Mouse (Mus musculus) neural tube, embryonic 11.5 days (tissue): ENCODE measurements around the gene Lmna. TPM values are rescaled to one million over a fixed set of nuclear protein-coding genes. Genes with fewer than 3 reads are reported as not detected.

ENCODE experiments used
- ATAC-seq: fragments of 200-750 bp; cut with Nextera tagmentation; 2 replicates; pipeline ENCODE4 v1.8.0; 2017; ENCODE audit warnings: moderate number of reproducible peaks, mild to moderate bottlenecking, moderate TSS enrichment, moderate library complexity; ENCODE audit not compliant: insufficient read depth, low FRiP score, low TSS enrichment
- DNase-seq: peaks from one replicate; pipeline ENCODE4 v3.0.0-alpha.2; 2015; ENCODE audit warnings: low spot score
- H3K27ac ChIP-seq: fragments of 300-500 bp; sonication (generic); 2 replicates; pipeline ENCODE4 v1.5.1; 2014; ENCODE audit warnings: low read depth, mild to moderate bottlenecking, low read length
- H3K27me3 ChIP-seq: fragments of 300-500 bp; sonication (generic); 2 replicates; pipeline ENCODE4 v1.6.1; 2014; ENCODE audit warnings: mild to moderate bottlenecking, low read length, mixed read lengths; ENCODE audit not compliant: control insufficient read depth, insufficient read depth
- H3K36me3 ChIP-seq: fragments of 300-500 bp; sonication (generic); 2 replicates; pipeline ENCODE4 v1.6.1; 2014; ENCODE audit warnings: mild to moderate bottlenecking, low read length, moderate library complexity, mixed read lengths; ENCODE audit not compliant: control insufficient read depth, insufficient read depth
- H3K4me1 ChIP-seq: fragments of 300-500 bp; sonication (generic); 2 replicates; pipeline ENCODE4 v1.6.1; 2014; ENCODE audit warnings: low read length, mixed read lengths; ENCODE audit not compliant: control insufficient read depth, insufficient read depth
- H3K4me2 ChIP-seq: fragments of 300-500 bp; sonication (generic); 2 replicates; pipeline ENCODE4 v1.6.1; 2014; ENCODE audit warnings: low read depth, mild to moderate bottlenecking, moderate library complexity
- H3K4me3 ChIP-seq: fragments of 300-500 bp; sonication (generic); 2 replicates; pipeline ENCODE4 v1.5.1; 2014; ENCODE audit warnings: low read depth, low read length
- H3K9ac ChIP-seq: fragments of 300-500 bp; sonication (generic); 2 replicates; pipeline ENCODE4 v1.6.1; 2014; ENCODE audit warnings: mild to moderate bottlenecking, low read length
- H3K9me3 ChIP-seq: fragments of 300-500 bp; sonication (generic); 2 replicates; pipeline ENCODE4 v1.6.1; 2016; ENCODE audit warnings: low read length; ENCODE audit not compliant: control insufficient read depth
- WGBS: fragments of 180-500 bp; shearing (Covaris S2); extraction: QIAGEN DNeasy Blood & Tissue Kit; methylation state at CpG from one replicate; pipeline ENCODE4 v1.1.7; 2014; 5-methylcytosine and 5-hydroxymethylcytosine counted together
- polyA plus RNA-seq: library from polyadenylated mRNA; unstranded; fragments of >200 nt; fragmentation: Nextera tagmentation; extraction: Ambion mirVana; gene quantifications from 2 replicates; pipeline ENCODE4 v1.2.1, GENCODE M21; 2014

The Lmna gene
- 16.1 and 17.4 TPM in 2 replicates for polyA plus RNA-seq

DNA sequence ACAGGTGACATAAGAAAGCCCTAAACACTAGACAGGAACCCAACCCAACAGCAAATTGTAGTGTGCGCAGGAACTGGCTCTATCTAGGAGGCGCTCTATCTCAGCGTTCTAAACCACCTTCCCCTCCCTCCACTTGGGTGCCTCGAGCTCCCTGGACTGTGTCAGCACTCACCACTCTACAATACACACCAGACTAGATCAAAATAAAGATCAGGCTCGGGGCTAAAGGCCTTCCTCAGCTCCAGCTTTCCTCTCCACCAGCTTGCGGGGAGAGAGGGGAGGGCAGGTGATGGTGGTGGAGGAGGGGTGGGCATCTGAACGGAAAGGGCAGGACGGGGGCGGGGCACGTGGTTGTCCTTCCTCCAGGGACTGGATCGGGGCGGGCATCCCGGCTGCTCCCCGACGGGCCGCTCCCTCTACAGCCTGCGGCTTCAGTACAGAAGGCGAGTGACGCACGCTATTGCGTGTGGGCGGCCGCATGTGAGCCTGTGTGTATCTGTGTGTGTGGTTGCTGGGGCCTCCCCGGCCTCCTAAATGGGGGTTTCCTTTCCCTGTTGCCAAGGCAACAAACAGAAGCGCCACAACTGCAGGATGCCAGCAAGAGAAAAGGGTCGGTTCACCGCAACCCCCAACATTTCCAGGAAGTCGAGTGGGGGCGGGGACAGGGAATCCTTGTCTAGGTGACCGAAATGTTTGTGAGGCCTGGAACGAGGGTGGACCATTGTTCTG, at the start of gene Lmna:
Lmna (minus strand) TSS at position 265 of the 729 bp plus-strand sequence.
- Histone ChIP-seq H3K27me3 (no peaks in the 10 kb centered on the region), H3K36me3 (no peaks in the 10 kb centered on the region), H3K4me1 (peaks cover 7% of the 10 kb centered on the region), H3K9me3 (no peaks in the 10 kb centered on the region), H3K4me2 (peak within 1 kb of the TSS; percentile 36), H3K27ac (peak within 1 kb of the TSS; percentile 64), H3K4me3 (peak within 1 kb of the TSS; percentile 18), H3K9ac (peak within 1 kb of the TSS; percentile 56)
- peak; percentile 97 for ATAC-seq
- WGBS, result 3% methylated on average over 31 of the region's 31 CpGs
- DNase-seq, result peak; percentile 92

- H3K4me1 ChIP-seq, result peaks cover 11% of the 10 kb centered on the region
- H3K27ac ChIP-seq, result no peak overlapping the region
- H3K4me3 ChIP-seq, result no peak overlapping the region
- no peak overlapping the region for H3K4me2 ChIP-seq
- DNase-seq (no peak), ATAC-seq (no peak)
- 92% methylated on average over 8 of the region's 8 CpGs for WGBS
- H3K36me3 ChIP-seq, result peaks cover 15% of the 10 kb centered on the region
- no peaks in the 10 kb centered on the region for H3K27me3 ChIP-seq
- H3K9me3 ChIP-seq, result no peaks in the 10 kb centered on the region
- no peak overlapping the region for H3K9ac ChIP-seq
These were observed 46.9 kb upstream of the Lmna start for GRCm38 (mm10) chr3:88556616-88557015.

- DNase-seq (no peak), ATAC-seq (no peak)
- H3K4me1 ChIP-seq, result peaks cover 11% of the 10 kb centered on the region
- H3K27ac ChIP-seq, result no peak overlapping the region
- H3K9me3 ChIP-seq, result no peaks in the 10 kb centered on the region
- H3K4me3 ChIP-seq, result no peak overlapping the region
- WGBS, result 94% methylated on average over 6 of the region's 6 CpGs
- no peaks in the 10 kb centered on the region for H3K27me3 ChIP-seq
- H3K36me3 ChIP-seq, result peaks cover 14% of the 10 kb centered on the region
- H3K9ac ChIP-seq, result no peak overlapping the region
- no peak overlapping the region for H3K4me2 ChIP-seq
These were observed 46.0 kb upstream of the Lmna start for GRCm38 (mm10) chr3:88555731-88556130.

DNA sequence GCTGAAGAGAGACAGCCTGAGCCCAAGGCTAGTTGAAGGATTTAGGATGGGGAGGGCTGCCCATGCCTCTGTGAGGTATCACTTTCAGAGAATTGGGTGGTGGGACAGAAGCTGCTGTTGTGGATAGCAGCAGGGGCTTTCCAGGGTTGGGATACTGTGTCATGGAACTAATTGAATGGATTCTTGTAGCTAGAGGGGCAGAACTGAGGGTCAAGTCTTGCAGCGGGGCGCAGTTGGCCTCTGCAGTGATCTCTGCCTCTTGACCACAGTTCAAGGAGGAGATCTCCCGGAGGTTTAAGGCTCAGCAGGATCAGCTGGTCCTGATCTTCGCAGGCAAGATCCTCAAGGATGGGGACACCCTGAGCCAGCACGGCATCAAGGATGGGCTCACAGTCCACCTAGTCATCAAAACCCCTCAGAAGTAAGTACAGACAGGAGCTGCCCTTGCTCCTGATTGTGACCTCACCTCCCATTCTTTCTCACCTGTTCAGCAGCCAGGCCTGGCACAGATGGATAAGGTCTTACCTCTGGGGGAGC, 45.4 kb upstream of the Lmna start:
- no peaks in the 10 kb centered on the region for H3K9me3 ChIP-seq

DNA sequence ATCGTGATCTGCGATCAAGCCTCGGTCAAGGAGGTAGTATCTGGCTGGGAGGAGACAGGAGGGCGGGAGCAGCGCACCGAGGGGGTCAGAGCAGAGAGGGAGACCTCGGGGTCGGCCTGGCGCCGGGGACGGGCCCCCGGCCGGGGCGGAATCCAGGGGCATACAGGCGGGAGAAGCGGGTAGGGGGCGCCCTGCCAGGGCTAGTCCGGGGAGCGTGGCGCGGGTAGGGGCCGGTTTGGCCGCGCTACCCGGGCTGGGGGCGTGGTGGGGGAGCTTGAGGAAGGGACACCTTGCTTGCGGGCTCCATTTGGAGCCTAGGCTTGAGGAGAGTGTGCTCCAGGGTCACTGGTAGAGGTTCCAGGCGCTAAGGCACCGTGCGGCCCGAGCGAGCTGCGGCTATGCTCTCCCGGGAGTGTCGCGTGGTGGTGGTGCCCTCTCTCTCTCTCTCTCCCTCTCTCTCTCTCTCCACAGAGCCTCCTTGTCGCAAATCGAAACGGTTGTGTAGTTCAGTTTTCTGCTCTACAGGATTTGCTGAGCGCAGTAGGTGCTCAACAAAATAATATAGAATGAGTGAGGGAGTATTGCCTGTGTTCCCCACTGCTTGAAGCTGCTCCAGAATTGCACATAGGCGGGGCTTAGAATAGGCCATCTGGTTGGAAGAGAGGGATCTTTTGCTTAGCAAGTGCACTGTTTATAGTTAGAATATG, 44.3 kb upstream of the Lmna start:
- peaks cover 11% of the 10 kb centered on the region for H3K4me1 ChIP-seq
- no peaks in the 10 kb centered on the region for H3K9me3 ChIP-seq
- ATAC-seq (peak; percentile 33), DNase-seq (peak; percentile 80)
- H3K27me3 ChIP-seq, result no peaks in the 10 kb centered on the region
- peak overlapping the region; percentile 90 for H3K9ac ChIP-seq
- WGBS, result 0% methylated on average over 35 of the region's 41 CpGs
- peak overlapping the region; percentile 95 for H3K27ac ChIP-seq
- H3K4me2 ChIP-seq, result peak overlapping the region; percentile 79
- peak overlapping the region; percentile 90 for H3K4me3 ChIP-seq
- peaks cover 12% of the 10 kb centered on the region for H3K36me3 ChIP-seq

More for the DNA sequence above, 45.4 kb upstream of the Lmna start:
- H3K27me3 ChIP-seq, result no peaks in the 10 kb centered on the region
- peaks cover 11% of the 10 kb centered on the region for H3K4me1 ChIP-seq
- no peak overlapping the region for H3K27ac ChIP-seq
- H3K36me3 ChIP-seq, result peaks cover 12% of the 10 kb centered on the region
- DNase-seq (no peak), ATAC-seq (no peak)
- H3K4me2 ChIP-seq, result no peak overlapping the region
- H3K4me3 ChIP-seq, result no peak overlapping the region
- WGBS, result 91% methylated on average over 5 of the region's 5 CpGs
- no peak overlapping the region for H3K9ac ChIP-seq

GRCm38 (mm10) chr3:88553525-88553879, 43.7 kb upstream of the Lmna start, which contains the start of gene Ubqln4:
Gene Ubqln4 (plus strand): TSS chr3:88553758.
- Histone ChIP-seq H3K27me3 (no peaks in the 10 kb centered on the region), H3K27ac (peak within 1 kb of the TSS; percentile 95), H3K36me3 (peaks cover 12% of the 10 kb centered on the region), H3K9ac (peak within 1 kb of the TSS; percentile 90), H3K4me2 (peak within 1 kb of the TSS; percentile 79), H3K4me1 (peaks cover 11% of the 10 kb centered on the region), H3K4me3 (peak within 1 kb of the TSS; percentile 90), H3K9me3 (no peaks in the 10 kb centered on the region)
- DNase-seq, result peak; percentile 98
- peak; percentile 92 for ATAC-seq
- under 1% methylated on average over 23 of the region's 37 CpGs for WGBS

DNA sequence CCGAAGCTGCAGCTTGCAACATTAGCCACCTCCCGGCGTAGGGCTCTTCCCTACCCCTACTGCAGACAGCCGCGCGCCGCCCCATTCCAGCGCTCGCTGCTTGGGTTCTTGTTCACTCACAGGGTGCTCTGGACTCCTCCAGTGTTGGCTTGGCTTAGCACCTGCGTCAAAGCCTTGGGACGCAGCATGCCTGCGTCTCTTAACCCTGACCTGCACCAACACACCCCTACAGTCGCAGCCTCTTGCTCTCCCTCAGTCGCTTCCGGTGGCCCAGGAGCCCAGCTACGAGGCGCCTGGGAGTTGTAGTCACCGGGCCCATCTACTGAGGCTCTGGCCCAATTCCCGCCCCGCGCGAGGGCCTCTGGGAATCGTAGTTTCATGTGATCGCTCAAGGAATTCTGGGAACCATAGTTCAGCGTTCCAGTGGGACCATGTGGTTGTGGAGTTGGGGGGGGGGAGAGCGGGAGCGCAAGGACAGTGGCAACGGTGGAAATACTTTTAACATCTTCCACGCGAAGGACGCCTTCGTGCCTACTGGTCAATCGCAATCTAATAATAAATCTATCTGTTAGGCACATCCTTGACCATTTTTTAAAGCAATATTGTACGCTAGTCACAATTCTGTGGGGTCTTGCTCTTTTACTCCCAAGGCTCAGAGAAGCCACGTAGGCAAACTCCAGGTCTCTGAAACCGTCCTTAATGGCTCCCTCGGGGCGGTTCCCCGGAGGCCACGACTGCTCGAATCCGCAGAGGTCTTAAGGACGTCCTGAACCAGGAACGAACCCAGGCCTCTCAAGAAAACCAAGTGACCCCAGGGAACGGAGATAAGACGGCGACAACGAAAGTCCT, 43.1 kb upstream of the Lmna start, which contains the start of gene Lamtor2:
Lamtor2 (minus strand) TSS at position 399 of the 849 bp plus-strand sequence.
- Histone ChIP-seq H3K9ac (peak within 1 kb of the TSS; percentile 90), H3K27ac (peak within 1 kb of the TSS; percentile 95), H3K4me2 (peak within 1 kb of the TSS; percentile 79), H3K4me1 (peaks cover 11% of the 10 kb centered on the region), H3K4me3 (peak within 1 kb of the TSS; percentile 90), H3K9me3 (no peaks in the 10 kb centered on the region), H3K36me3 (peaks cover 11% of the 10 kb centered on the region), H3K27me3 (no peaks in the 10 kb centered on the region)
- DNase-seq (peak; percentile 99), ATAC-seq (peak; percentile 89)
- WGBS, result under 1% methylated on average over 48 of the region's 48 CpGs

- Histone ChIP-seq H3K4me1 (peaks cover 11% of the 10 kb centered on the region), H3K36me3 (peaks cover 8% of the 10 kb centered on the region), H3K9ac (peak overlapping the region; percentile 66), H3K9me3 (no peaks in the 10 kb centered on the region), H3K4me3 (peak overlapping the region; percentile 90), H3K27ac (peak overlapping the region; percentile 64; the same call in 1 of the 2 replicates), H3K27me3 (no peaks in the 10 kb centered on the region), H3K4me2 (peak overlapping the region; percentile 79)
- ATAC-seq, result no peak
- WGBS, result 25% methylated on average over 16 of the region's 16 CpGs
- no peak for DNase-seq
These were observed 42.4 kb upstream of the Lmna start for GRCm38 (mm10) chr3:88552082-88552645.
